Mouse (Mus musculus) gastrocnemius, postnatal 25 days (tissue): ENCODE results near the gene Tubb4a. TPM values are rescaled to one million over a fixed set of nuclear protein-coding genes. Genes with fewer than 3 reads are reported as not detected.
"Not testable (repeated sequence)": the region's sequence is repeated elsewhere in the genome, so short reads cannot be mapped to it uniquely, and the experiment has no call there.

ENCODE experiments used
- DNase-seq: peaks from one replicate; pipeline ENCODE4 v3.0.0; 2022
- long read RNA-seq, 2 experiments: library from polyadenylated mRNA; stranded (forward); transcript quantifications; one replicate each; pipeline ENCODE4 v2.0.0; 2021
- total RNA-seq, 2 experiments: library from RNA; stranded (reverse); gene quantifications; 1 replicate in 1 of 2; 2 replicates in 1 of 2; pipeline ENCODE4 v1.2.3; 2021

Gene Tubb4a
- 1 to 10 TPM; 1.1 to 1.3 TPM for total RNA-seq
- long read RNA-seq, experiment 1: 0 reads
- long read RNA-seq, experiment 2, partial matches to known transcripts: 0 of 2 reads
- long read RNA-seq, experiment 2, other reads (novel, unspliced or antisense): 0 of 2 reads

DNA sequence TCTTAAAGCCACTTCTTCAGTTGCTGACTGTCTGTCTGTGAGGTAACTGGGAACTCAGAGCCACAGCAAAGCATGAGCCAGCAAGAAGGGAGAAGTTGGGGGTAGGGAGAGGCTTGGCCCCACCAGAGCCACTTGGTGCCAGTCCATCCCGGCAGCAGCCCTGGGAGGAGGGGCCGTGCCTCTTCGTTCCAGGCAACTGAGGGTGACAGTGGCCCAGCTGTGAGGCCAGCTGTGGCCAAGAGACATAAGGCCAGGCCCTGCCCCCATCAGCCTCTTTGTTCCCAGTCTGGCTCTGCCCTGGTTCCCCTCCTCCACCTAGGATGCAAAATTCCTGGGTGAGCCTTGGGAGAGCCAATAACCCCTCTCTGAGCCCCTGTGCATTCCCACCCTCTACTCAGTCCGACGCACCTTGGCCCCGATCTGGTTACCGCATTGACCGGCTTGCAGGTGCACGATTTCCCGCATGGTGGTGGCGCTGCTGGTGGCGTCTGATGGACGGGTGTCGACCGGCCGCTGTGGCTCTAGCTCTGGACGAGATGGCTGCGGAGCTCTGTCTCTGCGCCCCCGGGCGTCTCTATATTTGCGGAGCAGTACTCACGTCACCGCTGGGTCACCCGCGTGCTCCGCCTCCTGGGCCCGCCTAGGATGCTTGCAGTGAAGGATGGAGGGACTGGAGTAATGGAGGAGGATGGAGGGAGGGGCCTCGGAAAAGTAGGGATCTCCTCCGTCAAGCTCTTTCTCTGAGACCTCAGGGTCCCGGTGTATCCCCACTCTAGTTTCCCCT lies at the start of gene Tubb4a:
Gene Tubb4a (minus strand): TSS at position 734 of the 784 bp plus-strand sequence.
- DNase-seq: peak; percentile 37

DNA sequence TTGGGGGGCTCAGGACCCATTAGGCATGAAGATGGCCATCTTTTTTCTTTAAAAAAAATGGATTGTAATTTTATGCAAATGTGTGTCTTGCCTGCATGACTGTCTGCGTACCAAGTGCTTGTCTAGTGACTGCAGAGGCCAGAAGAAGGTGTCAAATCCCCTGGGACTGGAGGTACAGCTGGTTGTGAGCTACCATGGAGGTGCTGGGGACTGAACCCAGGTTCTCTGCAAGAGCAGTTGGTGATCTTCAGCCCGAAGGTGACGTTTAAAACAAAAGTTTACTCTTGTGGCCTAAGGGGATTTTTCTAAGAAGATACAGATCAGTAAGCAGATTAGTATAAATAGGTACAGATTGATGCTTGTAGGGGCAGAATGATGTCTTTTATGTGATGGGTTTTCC lies 48.1 kb upstream of the Tubb4a start:
- DNase-seq: no peak

DNA sequence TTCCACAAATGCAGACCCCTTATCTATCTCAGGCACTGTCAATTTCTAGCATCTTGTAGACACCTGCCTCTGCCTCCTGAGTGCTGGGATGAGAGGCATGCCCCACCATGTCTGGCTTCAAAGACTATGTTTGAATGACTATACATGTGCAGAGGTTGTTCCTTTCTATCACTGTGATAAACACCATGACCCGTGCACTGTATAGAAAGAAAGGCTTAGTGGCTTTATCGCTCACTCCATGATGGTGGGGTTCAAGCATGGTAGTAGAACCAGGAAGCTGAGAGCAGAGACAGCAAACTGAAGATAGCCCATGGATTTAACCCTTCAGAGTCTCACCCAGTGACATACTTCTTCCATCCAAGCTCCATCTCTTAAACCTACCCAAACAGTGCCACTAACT lies 47.1 kb upstream of the Tubb4a start:
- no peak for DNase-seq

DNA sequence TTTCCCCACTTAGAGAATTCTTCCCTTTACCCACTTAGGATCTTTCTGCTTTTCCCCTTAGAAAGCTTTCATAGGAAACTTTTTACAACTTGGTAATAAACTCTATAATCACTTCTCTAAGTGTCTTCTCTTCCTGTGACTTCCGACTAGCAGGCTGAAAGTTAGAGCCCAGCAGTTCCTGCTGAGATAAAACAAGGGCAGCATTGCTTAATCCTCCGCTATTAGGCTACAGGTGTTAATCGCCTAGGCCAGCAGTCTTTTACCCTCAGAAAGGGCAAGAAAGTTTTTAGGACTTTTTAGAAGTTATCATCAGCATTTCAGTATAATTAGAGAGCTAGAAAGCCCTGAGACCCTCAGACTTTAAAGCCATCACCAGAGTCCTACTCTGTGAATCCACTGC lies 46.4 kb upstream of the Tubb4a start:
- DNase-seq: not testable (repeated sequence)

DNA sequence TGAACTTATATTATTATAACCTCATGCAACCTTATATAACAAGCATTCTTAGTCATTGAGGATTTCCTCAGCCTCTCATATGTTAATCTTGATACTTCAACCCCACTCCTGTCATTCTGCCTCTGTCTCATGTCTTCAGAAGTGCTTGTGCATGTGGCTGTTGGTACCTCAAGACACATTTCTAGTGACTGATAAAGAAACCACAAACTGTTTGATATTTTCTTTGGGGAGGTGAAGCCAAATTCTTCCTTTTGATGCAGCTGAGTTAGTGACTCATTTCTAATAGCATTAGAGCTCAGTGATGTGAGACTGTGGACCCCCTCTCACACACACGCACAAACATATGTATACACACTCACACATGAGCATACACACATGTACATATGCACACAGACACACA lies 44.2 kb upstream of the Tubb4a start:
- no peak for DNase-seq

DNA sequence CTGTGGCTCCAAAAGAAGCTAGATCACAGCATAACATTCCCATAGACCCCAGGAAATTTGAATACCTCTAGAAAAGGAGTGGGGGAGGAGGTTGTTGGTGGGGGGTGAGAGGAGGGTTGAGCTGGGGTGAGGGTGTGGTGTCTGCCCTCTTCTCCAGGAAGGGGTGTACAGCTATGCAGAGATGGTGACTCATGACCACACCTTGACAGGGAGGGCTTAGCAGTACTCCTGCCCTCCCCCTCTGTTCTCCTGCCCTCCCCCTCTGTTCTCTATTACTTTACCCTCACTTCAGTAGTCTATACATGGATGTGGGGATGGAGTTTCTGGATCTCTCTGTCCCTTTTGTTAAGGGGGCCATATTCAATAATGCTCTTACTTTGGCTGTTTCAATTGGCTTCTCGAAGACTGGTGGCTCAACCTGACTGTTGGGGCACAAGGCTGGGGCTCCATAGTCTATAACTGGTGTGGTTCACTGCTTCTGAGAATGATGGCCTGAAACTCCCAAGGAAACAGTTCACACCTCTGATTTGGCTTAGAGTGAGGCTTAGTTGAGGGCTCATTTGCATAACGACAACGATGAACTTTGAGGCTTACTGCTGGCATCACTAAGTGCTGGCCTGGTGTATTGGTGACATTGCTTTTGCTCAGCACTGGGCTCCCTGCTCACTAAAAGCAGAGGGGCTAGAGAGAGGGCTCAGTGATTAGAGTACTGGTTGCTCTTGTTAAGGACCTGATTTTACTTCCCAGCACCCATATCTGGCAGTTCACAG lies 38.5 kb upstream of the Tubb4a start:
- DNase-seq: no peak

DNA sequence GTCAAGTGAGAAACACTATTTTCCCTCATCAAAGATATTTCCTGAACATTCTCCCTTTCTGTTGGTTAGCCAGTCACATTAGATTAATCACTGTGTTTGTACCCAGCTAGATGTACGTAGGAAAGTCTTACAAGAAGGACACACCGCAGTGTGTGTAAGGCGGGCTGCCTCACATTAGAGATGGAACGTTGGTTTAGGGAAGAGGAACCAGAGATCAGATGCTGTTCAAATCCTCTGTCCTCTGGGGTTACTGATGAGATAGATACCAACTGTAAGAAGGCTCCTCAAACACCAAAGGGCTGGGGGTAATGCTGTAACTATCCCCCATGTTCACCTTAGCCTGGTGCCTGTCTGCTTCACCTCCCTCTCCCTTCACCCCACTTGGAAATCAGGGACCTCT lies 37.2 kb upstream of the Tubb4a start:
- no peak for DNase-seq

DNA sequence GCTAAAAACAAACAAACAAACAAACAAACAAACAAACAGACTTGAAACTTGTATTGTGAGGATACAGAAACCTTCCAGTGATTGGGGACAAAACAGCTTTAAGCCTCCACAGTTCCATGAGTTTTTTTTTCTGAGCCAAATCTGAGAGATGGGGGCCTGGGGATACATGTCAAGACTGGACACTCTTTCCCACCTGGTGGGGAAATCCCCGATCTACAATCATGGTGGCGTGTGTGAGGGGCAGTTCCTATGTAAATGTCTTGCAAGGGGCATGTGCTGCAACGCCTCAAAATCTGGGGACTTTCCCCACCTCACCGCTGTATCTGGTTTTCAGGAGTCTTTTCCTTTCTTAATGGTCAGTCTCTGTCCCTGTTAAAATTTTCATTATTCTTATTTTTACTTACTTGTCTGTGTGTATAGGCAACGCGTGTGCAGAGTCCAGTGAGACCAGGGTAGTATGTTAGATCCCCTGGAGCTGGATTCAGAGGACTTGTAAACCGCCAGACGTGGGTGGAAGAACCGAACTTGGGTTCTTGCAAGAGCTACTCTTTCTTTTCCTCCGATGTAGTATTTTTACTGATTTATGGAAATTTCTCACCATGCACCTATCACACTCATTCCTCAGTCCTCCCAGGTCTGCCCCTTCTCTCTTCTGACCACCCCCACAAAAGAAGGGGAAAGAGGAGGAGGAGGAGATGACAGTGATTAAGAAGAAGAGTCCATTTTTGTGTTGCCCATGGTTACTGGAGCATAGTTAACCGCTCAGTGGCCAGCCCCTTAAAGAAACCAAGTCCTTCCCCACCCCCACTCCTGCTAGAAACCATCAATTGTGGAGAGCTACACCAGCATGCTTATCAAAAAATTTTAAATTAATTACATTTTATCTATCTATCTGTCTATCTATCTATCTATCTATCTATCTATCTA lies 35.9 kb upstream of the Tubb4a start:
- DNase-seq: no peak

DNA sequence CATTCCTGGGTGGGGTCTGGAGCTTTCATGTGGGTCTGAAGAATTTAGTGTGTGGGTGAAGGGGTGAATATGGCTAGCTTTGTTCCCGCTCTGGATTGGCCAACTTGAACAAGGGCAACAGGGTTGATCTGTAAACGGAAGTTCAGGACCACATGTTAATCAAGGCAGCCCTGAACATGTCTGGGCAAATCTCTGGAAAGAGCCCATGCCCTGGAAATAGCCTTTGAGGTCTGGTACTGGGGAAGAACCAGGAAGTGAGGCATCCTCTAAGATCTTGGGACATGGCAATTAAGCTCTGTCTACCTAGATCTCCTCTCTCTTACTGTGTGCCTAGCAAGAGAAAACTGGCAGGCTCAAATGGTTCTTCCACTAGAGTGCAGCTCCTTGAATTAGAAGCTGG lies 34.3 kb upstream of the Tubb4a start:
- DNase-seq: no peak

DNA sequence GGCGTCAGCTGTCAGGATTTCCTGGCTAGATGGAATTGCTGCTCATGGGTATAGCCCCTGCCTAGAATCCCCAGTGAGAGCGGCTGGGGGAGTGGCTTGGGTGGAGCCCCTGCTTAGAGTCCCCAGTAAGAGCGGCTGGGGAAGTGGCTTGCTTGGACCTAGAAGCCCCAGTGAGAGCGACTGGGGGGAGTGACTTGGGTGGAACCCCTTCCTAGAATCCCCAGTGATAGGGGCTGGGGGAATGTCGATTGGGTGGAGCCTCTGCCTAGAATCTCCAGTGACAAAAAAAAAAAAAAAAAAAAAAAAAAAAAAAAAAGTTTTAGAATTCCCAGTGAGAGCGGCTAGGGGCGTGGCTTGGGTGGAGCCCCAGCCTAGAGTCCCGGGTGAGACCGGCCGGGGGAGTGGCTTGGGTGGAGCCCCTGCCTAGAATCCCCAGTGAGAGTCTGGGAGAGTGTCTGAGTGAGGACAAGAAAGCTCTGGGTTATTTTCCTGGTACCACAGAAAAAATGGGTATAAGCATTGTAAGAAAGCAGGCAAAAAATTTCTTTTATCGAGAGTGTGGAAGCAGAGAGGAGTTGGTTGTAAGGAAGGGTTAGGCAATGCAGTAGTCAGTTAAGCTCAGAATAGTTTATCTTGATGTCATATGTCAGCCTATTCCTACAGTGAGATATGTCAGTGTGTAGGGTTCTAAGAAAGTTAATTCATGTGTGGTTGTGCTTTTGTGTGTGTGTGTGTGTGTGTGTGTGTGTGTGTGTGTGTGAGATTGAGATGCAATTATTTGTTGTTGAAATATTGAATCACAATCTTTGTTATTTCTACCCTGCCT lies 31.2 kb upstream of the Tubb4a start:
- peak; percentile 40 for DNase-seq

DNA sequence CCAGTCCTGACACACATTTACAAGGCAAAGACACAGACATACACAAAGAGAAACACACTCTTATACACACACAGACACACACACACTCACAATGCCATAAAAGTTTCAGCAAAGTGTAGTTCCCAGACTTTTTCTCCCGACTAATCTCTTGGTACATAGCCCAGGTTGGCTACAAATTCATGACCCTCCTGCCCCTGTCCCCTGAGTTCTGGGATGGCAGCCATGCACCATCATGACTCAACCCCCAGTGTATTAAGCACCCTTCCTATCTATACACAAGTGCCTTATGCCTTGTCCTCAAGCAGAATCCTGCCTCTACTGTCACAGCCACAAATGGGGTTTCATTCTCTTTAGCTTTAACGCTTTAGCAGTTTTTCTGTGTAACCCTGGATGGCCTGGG lies 29.2 kb upstream of the Tubb4a start:
- no peak for DNase-seq

DNA sequence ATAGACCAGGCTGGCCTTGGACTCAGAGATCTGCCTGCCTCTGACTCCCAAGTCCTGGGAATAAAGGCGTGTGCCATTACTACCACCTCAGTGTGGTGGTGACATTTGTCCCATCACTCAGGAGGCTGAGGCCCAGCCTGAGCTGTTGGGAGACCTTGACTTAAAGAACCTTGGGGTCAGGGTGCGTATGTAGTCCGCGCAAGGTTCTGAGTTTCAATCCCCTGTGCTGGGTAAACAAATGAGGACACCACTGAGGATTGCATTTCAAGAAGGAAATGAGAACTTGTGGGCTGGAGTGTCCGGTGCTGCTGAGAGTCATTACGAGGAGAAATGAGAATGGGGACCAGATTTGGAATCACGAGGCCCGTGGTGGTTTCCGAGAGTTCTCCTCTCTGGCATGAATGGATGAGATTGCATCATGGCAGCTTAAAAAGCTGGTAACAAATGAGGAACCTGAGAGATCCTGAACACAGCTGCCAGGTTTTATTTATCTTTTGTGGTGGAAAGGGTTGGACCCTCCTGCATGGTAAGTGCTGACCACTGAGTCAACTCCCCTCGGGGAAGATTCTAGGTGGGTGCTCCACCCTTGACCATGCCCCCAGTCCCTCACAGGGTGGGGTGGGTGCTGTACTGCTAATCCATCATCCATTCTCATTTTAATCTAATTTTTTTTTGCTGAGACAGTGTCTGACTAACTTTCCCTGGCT lies 25.3 kb upstream of the Tubb4a start:
- no peak for DNase-seq

DNA sequence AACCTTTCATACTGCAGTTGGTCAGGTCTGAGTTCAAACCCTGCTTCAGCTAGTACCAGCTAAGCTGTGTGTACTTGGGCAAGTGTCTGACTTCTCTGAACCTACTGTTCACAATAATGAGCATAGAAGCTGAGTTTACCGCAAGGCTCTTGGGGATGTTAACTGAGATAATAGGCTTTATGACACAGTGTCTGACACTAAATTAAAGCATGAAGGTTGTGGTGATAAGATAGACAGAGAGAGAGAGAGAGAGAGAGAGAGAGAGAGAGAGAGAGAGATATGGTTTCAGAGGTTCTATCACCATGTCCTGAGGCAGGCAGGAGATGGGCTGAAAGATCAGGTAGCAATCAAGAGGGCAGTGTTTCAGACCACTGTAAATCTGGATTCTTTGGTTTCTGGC lies 22.4 kb upstream of the Tubb4a start:
- DNase-seq: no peak

DNA sequence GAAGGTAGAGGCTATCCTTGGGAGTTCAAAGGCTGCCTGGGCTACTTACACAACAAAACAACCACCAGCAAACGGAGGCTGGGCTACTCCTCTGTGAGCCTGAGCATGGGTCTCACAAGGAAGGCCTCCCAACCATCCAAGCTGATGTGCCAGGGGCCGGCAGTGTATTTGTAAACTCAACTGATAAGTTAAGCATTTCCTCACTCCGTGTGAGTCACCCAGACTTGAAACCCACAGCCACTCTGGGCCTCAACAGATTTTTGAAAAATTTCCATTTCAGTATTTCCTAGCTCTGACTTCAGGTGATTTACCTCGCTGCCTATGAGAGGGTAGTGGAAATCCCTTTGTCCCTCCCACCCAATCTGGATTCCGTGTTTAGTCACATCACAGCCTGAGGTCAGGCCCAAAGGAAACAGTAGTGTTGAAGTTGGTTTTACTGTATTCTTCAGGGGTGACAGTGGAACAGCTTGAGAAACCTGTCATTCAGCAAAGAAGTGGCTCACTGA lies 21.1 kb upstream of the Tubb4a start:
- no peak for DNase-seq

DNA sequence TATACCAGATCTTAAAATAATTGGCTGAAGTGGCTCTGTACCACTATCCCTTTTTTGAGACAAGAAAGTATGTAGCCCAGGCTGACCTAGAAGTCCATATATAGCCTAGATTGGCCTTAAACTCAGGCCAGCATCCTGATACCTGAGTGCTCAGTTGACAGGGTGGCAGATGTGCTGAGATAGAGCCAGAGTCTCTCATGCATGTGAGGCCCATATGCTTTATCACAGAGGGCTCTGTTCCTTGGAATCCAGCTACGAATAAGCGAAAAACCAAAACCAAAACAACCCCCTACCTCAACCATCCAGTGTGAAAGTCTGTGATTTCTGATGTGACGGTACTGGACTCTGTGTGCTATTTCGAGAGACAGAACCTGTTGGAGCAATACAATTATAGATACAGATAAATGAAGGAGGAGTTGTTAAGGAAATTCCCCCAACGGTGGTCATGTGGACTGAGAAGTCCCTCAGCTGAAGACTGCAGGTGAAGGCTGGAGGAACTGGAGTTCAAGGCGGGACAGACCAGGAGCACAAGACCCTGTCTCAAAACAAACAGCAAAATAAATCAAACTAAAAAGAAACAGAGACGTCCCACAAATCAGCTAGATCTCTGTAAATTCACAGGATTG lies 20.6 kb upstream of the Tubb4a start:
- DNase-seq: no peak

DNA sequence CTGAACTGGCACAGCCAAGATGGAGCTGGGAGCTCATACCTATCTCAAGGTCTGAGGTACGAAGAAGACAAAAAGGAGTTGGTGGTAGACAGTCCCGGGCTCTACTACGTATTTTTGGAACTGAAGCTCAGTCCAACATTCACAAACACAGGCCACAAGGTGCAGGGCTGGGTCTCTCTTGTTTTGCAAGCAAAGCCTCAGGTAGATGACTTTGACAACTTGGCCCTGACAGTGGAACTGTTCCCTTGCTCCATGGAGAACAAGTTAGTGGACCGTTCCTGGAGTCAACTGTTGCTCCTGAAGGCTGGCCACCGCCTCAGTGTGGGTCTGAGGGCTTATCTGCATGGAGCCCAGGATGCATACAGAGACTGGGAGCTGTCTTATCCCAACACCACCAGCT lies 19.5 kb upstream of the Tubb4a start:
- no peak for DNase-seq

DNA sequence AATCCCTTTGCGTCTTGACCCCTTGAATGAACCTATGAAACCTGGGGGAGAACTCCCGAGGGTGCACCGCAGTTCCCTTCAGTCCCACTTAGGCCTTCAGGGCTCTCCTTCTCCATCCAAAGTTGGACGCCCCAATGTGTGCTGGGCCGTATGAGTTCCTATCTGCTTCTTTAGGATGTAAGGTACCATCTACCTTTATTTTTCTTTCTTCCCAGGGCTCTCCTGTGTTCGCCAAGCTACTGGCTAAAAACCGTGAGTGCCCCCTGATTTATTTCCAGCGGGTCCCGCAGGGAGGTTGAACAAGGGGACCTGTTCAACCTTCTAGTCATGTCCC lies 18.4 kb upstream of the Tubb4a start:
- DNase-seq: no peak

DNA sequence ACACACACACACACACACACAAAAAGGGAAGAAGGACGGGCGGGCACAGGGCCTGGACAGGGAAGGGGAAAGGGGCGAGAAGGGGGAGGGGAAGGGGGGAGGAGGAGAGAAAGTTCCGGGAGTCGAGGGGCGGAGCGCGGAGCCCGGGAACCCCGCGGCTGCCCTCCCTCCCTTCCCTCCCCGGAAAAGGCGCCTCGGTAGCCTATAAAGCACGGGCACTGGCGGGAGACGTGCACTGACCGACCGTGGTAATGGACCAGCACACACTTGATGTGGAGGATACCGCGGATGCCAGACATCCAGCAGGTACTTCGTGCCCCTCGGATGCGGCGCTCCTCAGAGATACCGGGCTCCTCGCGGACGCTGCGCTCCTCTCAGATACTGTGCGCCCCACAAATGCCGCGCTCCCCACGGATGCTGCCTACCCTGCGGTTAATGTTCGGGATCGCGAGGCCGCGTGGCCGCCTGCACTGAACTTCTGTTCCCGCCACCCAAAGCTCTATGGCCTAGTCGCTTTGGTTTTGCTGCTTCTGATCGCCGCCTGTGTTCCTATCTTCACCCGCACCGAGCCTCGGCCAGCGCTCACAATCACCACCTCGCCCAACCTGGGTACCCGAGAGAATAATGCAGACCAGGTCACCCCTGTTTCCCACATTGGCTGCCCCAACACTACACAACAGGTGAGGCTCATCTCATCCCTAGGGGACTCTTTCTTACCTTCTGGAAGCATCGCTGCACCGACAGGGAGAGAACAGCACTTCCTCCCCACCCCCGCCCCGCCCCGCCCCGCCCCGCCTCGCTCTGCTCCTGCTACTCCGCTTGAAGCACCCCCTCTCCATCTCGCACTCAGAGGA lies 17.8 kb upstream of the Tubb4a start, which contains the start of gene Tnfsf9:
Gene Tnfsf9 (plus strand): TSS at position 145 of the 854 bp plus-strand sequence.
- DNase-seq: peak; percentile 35

DNA sequence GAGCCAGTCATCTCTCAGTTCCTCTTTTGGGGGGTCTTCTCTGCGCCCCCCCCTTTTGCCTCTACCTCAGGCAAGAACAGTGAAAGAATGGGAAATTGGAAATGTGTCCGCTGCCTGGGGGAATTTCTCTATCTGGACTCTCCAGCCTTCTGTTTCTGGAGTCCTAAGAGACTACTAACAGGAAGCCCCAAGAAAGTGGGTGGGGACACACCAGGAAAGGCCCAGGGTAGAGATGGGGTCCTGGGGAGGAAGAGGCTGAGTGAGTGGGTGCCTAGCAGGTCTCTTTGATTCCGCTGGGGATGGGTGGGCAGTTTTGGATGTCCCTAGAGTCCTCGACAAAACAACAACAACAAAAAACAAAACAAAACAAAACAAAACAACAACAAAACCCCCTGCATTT lies 16.9 kb upstream of the Tubb4a start:
- no peak for DNase-seq
